Mouse (Mus musculus) R1 (cell line): ENCODE results near the gene Ndufb4.
"Not testable (repeated sequence)": the region's sequence is repeated elsewhere in the genome, so short reads cannot be mapped to it uniquely, and the experiment has no call there.

Source experiments
- DNase-seq: peaks from one replicate; pipeline ENCODE4 v3.0.0-alpha.2; 2018; ENCODE audit warnings: low read depth, low spot score

Gene Ndufb4

DNA sequence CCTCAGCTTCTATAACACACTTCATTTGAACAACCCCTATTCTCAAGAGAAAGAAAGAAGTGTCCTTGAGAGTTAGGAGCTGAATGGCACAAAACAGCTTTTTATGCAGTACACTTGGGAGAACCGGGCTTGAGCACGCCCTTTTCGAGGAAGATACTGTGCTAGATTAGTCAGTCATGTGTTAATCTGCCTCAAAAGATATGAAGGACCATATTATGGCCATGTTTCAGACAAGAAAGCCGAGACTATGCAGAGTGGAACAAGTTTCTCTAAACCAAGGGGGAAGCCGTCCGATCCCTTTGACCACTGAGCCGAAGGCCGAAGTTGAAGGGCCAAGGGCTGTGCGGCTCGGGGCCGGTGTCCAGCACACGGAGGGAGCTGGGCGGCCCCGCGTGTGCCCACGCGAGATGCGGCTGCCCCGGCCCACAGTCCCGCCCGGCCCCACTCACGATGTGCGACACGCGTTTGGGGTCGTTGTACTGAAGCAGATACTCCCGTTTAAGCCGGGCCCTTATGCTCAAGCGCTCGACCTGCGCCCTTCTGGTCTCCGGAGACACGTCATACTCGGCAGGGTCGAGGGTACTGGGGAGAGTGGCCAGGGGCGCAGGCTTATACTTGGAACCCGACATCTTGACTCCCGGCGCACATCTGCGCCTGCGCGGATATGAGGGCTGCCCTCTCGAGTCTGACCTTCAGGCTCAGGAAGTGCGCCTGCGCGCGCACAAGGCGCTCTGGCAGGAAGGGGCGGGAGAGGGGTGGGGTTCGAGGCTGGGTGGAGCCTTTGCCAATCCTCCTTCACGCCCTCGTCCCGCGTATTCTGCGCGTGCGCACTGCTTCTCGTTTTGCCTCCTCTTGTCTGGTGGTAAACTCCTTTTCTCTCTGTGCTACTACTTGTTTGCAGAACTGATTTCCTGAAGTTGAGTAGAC is at the start of gene Ndufb4:
Gene Ndufb4 (minus strand): TSS at position 723 of the 927 bp plus-strand sequence.
- DNase-seq = peak; percentile 98

GRCm38 (mm10) chr16:37703884-37704283 is 49.6 kb upstream of the Ndufb4 start:
- DNase-seq = no peak

GRCm38 (mm10) chr16:37700071-37700470 is 45.8 kb upstream of the Ndufb4 start:
- DNase-seq = not testable (repeated sequence)

GRCm38 (mm10) chr16:37698767-37699166 is 44.5 kb upstream of the Ndufb4 start:
- peak; percentile 31 for DNase-seq

DNA sequence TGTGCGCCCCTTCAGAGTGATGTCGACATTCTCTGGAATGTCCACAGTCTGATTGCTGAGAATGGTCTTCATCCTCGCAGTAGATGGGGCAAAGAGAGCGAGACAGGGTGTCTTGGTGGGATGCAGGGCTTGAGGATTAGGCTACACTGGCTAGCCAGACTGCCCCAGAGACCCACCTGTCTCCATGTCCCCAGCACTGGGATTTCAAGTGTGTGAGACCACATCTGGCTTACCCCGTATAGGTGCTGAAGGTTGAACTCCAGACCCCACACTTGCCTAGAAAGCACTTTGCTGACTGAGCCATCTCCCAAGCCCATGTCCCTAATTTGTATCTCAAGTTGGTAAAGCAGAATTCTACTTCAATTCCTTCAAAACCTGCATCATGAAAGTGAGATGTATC is 43.0 kb upstream of the Ndufb4 start:
- no peak for DNase-seq

GRCm38 (mm10) chr16:37690932-37691730 is 36.9 kb upstream of the Ndufb4 start:
- DNase-seq = no peak

GRCm38 (mm10) chr16:37690465-37690864 is 36.2 kb upstream of the Ndufb4 start:
- no peak for DNase-seq

DNA sequence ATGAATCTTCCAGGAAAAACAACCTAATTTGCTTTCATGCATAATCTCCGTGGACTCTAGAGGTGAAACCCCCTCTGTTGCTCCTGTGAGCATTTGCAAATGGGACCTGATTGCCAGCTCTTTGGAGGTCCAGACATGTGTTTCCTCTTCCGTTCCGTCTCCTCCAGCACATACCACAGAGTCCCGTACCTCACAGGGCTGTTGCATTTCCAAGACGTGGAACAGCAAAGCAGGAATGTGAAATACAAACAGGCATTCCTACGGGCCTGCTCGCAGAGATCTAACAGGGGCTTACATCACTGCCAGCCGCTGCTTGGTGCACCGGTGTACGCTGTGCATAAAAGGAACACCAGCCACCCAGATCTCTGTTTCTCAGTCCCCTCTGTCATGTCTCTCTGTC is 35.7 kb upstream of the Ndufb4 start:
- no peak for DNase-seq

DNA sequence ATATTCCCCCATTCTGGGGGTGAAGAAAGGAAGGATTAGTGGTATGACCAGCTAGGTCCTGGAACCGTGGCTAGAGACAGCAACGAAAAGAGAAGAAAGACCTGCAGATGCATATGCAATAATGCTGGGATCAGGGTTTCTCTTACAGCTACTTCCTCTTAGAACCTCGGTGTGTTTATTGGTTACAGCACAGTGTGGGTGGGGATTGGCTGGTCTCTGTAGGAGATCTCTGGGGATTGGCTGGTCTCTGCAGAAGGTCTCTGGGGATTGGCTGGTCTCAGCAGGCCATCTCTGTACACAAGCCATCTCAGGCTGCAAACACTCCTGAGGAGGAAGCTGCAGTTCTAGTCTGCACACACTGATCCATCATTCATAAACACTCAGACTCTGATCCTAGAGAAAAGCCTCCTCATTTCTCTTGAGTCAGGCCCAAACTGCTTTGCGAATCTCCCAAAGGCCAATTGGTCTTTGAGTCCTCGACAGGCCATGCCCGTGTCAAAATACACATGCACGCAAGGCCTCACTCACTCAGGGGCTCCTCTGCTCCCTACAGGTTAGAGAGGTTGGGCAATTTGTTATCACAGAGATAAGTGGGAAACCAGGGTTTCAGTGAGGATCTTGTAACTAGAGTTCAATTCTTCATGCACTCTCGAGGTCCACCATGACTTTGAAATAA is 35.1 kb upstream of the Ndufb4 start:
- DNase-seq = peak; percentile 59

GRCm38 (mm10) chr16:37688181-37688580 is 33.9 kb upstream of the Ndufb4 start:
- peak; percentile 63 for DNase-seq

DNA sequence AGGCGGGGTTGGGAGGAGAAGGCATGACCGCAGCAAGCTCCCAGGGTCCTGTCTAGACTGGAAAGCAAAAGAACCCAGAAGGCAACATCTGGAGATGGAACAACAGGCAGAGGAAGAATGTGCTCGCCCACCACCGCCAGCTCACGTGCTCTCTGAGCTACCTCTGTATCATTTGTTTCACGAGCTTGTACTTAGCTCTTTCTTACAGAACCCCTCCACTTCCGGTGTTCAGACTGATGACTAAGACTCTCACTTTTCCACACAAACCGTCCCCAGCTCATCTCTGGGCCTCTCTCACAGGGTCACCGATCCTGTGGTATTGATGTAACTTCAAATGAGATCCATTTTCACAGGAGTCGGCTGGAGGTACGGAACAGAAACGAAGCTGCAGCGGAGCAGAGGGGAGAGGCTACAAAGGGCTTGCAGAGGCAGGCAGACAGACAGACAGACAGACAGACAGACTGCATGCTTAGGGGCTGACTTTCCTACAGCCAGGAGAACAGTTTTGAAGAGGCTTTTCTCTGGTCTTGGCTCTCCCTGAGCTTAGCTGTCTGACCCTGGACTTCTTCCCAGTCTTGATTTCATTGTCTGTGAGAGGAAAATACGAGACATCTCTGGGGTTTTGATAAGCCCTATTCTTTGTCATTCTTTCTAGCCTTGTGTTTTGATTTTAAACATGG is 33.2 kb upstream of the Ndufb4 start:
- peak; percentile 27 for DNase-seq

DNA sequence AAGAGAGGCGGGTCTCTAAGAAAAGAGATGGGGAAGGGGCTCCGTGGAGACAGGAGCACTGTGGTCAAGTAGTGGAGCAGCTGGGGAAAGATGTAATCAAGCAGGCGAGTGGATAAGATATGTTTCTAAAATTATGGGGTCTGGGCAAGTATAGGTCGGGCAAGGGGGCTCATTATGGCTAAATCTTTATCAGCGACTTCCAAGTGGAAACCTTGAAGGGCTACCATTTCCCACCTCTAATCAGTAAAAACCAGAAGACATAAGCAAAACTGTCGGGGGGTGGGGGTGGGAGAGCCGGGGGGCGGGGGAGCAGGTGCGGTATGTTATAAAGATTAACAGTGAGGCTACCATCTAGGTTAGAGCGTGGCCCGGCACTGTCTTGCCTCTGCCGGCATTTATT is 32.6 kb upstream of the Ndufb4 start:
- DNase-seq = no peak

DNA sequence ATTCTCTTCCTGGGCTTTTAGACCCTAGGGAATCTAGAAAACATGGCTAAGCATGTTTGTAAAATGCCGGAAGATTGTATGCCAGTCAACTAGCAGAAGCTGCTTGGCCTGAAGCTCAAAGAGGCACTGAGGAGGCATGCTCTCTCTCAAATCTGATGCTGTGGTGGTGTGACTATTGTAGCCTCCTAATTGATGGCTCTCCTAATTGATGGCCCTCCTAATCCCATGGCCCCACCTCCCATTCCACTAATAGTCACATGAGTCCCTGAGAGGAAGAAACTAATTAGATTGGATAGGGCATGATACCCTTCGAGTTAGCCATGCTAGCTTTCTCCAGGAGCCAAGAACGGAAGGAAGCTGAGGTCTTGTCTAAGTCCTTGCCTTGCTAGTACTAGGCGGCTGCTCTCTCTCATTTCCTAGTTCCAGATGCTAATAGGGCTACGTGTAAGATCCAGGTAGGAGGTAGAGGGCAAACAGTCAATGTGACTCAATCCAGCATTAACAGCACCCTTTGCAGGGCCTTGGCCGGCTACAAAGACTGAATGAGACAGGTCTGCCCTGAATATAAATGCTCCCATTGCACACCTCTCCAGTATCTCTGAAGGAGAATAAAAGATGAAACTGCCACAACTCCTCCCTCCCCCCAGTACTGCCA is 31.8 kb upstream of the Ndufb4 start:
- no peak for DNase-seq

DNA sequence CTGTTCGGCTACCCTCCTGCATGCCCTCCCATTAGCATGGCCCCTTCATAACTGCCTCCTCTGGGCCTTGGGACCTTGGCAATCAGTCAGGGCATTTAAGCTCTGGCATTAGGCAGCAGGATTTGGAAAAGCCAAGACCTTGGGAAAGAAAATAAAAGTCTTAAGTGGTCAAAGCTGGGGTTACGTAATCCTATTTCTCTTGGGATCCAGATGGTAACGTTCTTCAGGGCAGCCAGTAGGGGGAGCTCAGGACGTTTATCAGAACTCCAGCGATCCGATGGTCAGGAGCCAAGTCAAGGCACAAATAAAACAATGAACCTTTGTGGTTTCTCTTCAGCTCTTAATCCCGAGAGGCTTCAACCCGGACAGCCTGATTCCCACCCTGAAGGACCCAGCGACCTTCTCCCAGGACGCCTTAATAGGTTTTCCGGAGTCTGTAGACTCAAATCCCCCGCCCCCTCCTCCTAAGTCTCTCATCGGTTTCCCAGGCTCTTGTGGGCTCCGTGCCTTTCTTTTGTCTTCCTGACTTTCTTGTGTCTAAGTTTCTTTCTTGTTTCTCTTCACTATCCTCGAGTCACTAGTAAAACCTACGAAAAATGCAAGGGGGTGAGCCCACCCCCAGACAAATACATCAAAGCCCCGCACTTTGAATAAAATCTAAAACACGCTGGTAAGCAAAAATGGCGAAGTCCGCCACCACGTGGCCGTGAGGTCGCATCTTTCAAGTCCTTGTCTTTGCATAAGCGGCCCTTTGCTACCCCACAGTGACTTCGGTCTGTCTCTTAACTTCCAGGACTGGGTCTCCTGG is 30.6 kb upstream of the Ndufb4 start:
- DNase-seq = peak; percentile 92

GRCm38 (mm10) chr16:37684259-37684633 is 30.0 kb upstream of the Ndufb4 start:
- no peak for DNase-seq

GRCm38 (mm10) chr16:37683154-37684130 is 29.2 kb upstream of the Ndufb4 start:
- peak; percentile 38 for DNase-seq

GRCm38 (mm10) chr16:37682309-37682975 is 28.2 kb upstream of the Ndufb4 start:
- peak; percentile 75 for DNase-seq

DNA sequence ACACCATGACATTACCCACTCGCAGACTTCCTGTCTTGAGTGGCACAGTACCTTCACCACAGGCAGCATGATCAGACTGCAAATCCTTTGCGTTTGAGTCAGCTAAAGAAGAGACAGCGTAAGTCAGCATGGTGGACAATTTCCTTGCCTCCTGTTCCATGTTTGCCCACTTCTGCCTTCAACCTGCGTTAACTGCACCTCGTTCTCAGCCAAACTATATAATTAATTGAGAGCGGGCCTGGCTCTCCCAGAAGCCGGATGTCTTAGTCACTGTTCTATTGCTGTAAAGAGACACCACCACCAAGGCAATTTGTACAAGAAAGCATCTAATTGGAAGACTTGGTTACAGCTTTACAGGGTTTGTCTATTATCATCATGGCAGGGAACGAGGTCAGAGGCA is 26.6 kb upstream of the Ndufb4 start:
- DNase-seq = peak; percentile 24
